Mouse (Mus musculus) central nervous system, embryonic 18 days (tissue): Measurements from ENCODE around the gene Gm1979. TPM values are rescaled to one million over a fixed set of nuclear protein-coding genes. Genes with fewer than 3 reads are reported as not detected.

Source experiments
- polyA plus RNA-seq: library from polyadenylated mRNA; depleted of rRNA; stranded (reverse); fragments of >200 nt; gene quantifications from 2 replicates; pipeline ENCODE4 v1.2.3, GENCODE M21; 2012; rRNA removed

Gene Gm1979
- polyA plus RNA-seq: 0.03 and 0.05 TPM in 2 replicates

GRCm38 (mm10) chr5:26004698-26005097 lies at the start of gene Gm1979:
Gene Gm1979 (minus strand): TSS chr5:26004798.

GRCm38 (mm10) chr5:26039458-26039857 lies 34.9 kb upstream of the Gm1979 start, which contains the start of gene Speer4a:
Gene Speer4a (minus strand): TSS chr5:26039558.

GRCm38 (mm10) chr5:26022816-26023215 lies 18.2 kb upstream of the Gm1979 start, which contains the start of gene Gm5862:
Gene Gm5862 (minus strand): TSS chr5:26022916.

GRCm38 (mm10) chr5:25988550-25988949 lies 16.0 kb downstream of the Gm1979 start, which contains the start of gene Gm21698:
Gene Gm21698 (minus strand): TSS chr5:25988650.

GRCm38 (mm10) chr5:25972563-25972962 lies 32.0 kb downstream of the Gm1979 start, which contains the start of gene Gm21680:
Gene Gm21680 (minus strand): TSS chr5:25972663.

GRCm38 (mm10) chr5:25954317-25954716 lies 50.3 kb downstream of the Gm1979 start, which contains the start of gene Gm21671:
Gene Gm21671 (minus strand): TSS chr5:25954417.

Other genes starting within 250 kb of the Gm1979 start
- gene Actr3b, start 244.8 kb downstream of the Gm1979 start, polyA plus RNA-seq: 46.0 and 49.4 TPM in 2 replicates
- 0.03 TPM in 1 of 2 replicates, not detected in the other for gene Gm21663, start 62.4 kb downstream of the Gm1979 start, polyA plus RNA-seq
- not detected in 2 replicates for gene Gm21671, start 50.4 kb downstream of the Gm1979 start, polyA plus RNA-seq
- not detected in 2 replicates for gene Gm21680, start 32.1 kb downstream of the Gm1979 start, polyA plus RNA-seq
- gene Gm21698, start 16.1 kb downstream of the Gm1979 start, polyA plus RNA-seq: not detected in 2 replicates
- not detected in 2 replicates for gene Gm5862, start 18.1 kb upstream of the Gm1979 start, polyA plus RNA-seq
- 0.04 TPM in 1 of 2 replicates, not detected in the other for gene Speer4a, start 34.8 kb upstream of the Gm1979 start, polyA plus RNA-seq
- not detected in 2 replicates for gene Gm7347, start 53.8 kb upstream of the Gm1979 start, polyA plus RNA-seq
- not detected in 2 replicates for gene Gm10471, start 84.5 kb upstream of the Gm1979 start, polyA plus RNA-seq
- 0.03 TPM in 1 of 2 replicates, not detected in the other for gene 5031410I06Rik, start 100.6 kb upstream of the Gm1979 start, polyA plus RNA-seq
- gene Gm10220, start 116.6 kb upstream of the Gm1979 start, polyA plus RNA-seq: not detected in 2 replicates